Mouse (Mus musculus) limb, embryonic 14.5 days (tissue): ENCODE data around the gene Gpha2. TPM values are rescaled to one million over a fixed set of nuclear protein-coding genes. Genes with fewer than 3 reads are reported as not detected.

Source experiments
- ATAC-seq: fragments of 200-750 bp; cut with Nextera tagmentation; 2 replicates; pipeline ENCODE4 v1.8.0; 2017; ENCODE audit warnings: low read depth, moderate number of reproducible peaks, moderate TSS enrichment; ENCODE audit not compliant: low FRiP score
- DNase-seq: peaks from one replicate; pipeline ENCODE4 v3.0.0-alpha.2; 2015; ENCODE audit warnings: low spot score
- H3K27ac ChIP-seq: fragments of 300-500 bp; sonication (generic); replicated peaks from 2 replicates; pipeline ENCODE4 v1.5.1; 2014; ENCODE audit warnings: low read depth, mild to moderate bottlenecking, low read length, moderate library complexity, mixed read lengths
- H3K27me3 ChIP-seq: fragments of 300-500 bp; sonication (generic); 2 replicates; pipeline ENCODE4 v1.6.1; 2014; ENCODE audit warnings: low read length, mixed read lengths; ENCODE audit not compliant: control insufficient read depth, insufficient read depth
- H3K36me3 ChIP-seq: fragments of 300-500 bp; sonication (generic); 2 replicates; pipeline ENCODE4 v1.6.1; 2014; ENCODE audit warnings: mild to moderate bottlenecking, low read length, moderate library complexity, mixed read lengths; ENCODE audit not compliant: control insufficient read depth, insufficient read depth
- H3K4me1 ChIP-seq: fragments of 300-500 bp; sonication (generic); 2 replicates; pipeline ENCODE4 v1.6.1; 2014; ENCODE audit warnings: antibody characterized with exemption, low read length, mixed read lengths; ENCODE audit not compliant: control insufficient read depth, insufficient read depth
- H3K4me2 ChIP-seq: fragments of 300-500 bp; sonication (generic); replicated peaks from 2 replicates; pipeline ENCODE4 v1.6.1; 2014; ENCODE audit warnings: low read depth, mild to moderate bottlenecking, low read length, moderate library complexity; ENCODE audit not compliant: severe bottlenecking
- H3K4me3 ChIP-seq: fragments of 300-500 bp; sonication (generic); replicated peaks from 2 replicates; pipeline ENCODE4 v1.5.1; 2014; ENCODE audit warnings: low read length
- H3K9ac ChIP-seq: fragments of 300-500 bp; sonication (generic); 2 replicates; pipeline ENCODE4 v1.6.1; 2014; ENCODE audit warnings: mild to moderate bottlenecking, low read depth, low read length, moderate library complexity; ENCODE audit not compliant: severe bottlenecking
- H3K9me3 ChIP-seq: fragments of 300-500 bp; sonication (generic); 2 replicates; pipeline ENCODE4 v1.6.1; 2016; ENCODE audit warnings: low read length; ENCODE audit not compliant: control insufficient read depth
- POLR2A ChIP-seq: fragments of 200-500 bp; IDR thresholded peaks from 2 replicates; pipeline ENCODE4 v1.8.0; 2012; ENCODE audit warnings: inconsistent platforms, mild to moderate bottlenecking, moderate library complexity, borderline replicate concordance; ENCODE audit not compliant: insufficient read depth, insufficient read length; ENCODE audit errors: extremely low read depth
- WGBS: fragments of 180-500 bp; shearing (Covaris S2); extraction: QIAGEN DNeasy Blood & Tissue Kit; methylation state at CpG from one replicate; pipeline ENCODE4 v1.1.7; 2014; 5-methylcytosine and 5-hydroxymethylcytosine counted together
- polyA plus RNA-seq, 2 experiments: library from polyadenylated mRNA; depleted of rRNA in 1 of 2; stranded (reverse) in 1 of 2; unstranded in 1 of 2; fragments of >200 nt; fragmentation: Nextera tagmentation in 1 of 2; extraction: Ambion mirVana in 1 of 2; gene quantifications; 2 replicates each; pipeline versions ENCODE4 v1.2.1 to v1.2.3; 2012 to 2014

Gpha2 gene
- polyA plus RNA-seq, 2 experiments = 1.5 to 2.3 TPM

DNA sequence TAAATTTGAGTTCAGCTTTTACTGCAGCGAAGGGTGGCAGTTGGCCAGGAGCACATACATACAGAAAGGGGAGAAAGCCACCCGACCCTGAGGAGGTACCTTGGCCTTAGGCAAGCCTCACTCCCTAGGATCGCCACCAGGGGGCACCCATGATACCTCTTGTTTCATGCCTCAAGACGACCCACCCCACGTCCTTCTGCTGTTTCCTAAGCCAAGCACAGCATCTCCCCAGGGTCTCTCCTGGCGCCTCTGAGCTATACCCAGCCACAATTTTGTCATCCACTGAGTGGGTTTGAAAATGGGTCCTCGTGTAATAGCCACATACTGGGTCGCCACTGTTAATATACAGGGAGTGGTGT, 42.0 kb downstream of the Gpha2 start:
- no peak for TF ChIP-seq POLR2A
- Histone ChIP-seq H3K9ac (no peak overlapping the region), H3K4me2 (no peak overlapping the region), H3K9me3 (no peaks in the 10 kb centered on the region), H3K27ac (no peak overlapping the region), H3K27me3 (no peaks in the 10 kb centered on the region), H3K4me3 (no peak overlapping the region), H3K36me3 (no peaks in the 10 kb centered on the region), H3K4me1 (no peaks in the 10 kb centered on the region; the same call in 1 of the 2 replicates)
- DNase-seq = peak; percentile 93
- ATAC-seq = peak; percentile 86
- WGBS = 15% methylated on average over 8 of the region's 8 CpGs

DNA sequence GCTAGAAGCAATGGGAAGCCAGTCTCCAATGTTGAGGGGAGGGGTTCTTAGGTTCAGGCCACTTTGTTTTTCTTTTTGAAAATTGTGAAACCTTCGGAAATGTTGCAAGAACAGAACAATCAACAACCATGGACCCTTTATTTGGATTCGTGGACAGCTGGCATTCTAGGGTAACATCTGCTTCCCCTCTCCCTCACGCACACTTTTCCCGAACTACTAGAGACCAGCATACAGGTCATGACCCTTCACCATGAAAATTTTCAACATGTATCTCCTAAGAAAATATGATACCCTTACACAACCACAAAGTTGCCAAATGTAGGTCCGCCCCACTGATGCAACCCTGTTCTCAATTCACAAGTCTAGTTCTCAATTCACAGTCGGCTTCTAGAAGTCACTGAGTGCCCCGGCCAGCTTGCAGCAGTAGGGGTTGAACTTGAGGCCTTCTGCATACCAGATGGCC, 42.5 kb downstream of the Gpha2 start:
- ATAC-seq = no peak
- TF ChIP-seq POLR2A = no peak
- Histone ChIP-seq H3K9ac (no peak overlapping the region), H3K4me1 (no peaks in the 10 kb centered on the region; the same call in 1 of the 2 replicates), H3K27me3 (no peaks in the 10 kb centered on the region), H3K9me3 (no peaks in the 10 kb centered on the region), H3K36me3 (no peaks in the 10 kb centered on the region), H3K4me2 (no peak overlapping the region), H3K4me3 (no peak overlapping the region), H3K27ac (no peak overlapping the region)
- 83% methylated on average over 7 of the region's 7 CpGs for WGBS
- DNase-seq = no peak

DNA sequence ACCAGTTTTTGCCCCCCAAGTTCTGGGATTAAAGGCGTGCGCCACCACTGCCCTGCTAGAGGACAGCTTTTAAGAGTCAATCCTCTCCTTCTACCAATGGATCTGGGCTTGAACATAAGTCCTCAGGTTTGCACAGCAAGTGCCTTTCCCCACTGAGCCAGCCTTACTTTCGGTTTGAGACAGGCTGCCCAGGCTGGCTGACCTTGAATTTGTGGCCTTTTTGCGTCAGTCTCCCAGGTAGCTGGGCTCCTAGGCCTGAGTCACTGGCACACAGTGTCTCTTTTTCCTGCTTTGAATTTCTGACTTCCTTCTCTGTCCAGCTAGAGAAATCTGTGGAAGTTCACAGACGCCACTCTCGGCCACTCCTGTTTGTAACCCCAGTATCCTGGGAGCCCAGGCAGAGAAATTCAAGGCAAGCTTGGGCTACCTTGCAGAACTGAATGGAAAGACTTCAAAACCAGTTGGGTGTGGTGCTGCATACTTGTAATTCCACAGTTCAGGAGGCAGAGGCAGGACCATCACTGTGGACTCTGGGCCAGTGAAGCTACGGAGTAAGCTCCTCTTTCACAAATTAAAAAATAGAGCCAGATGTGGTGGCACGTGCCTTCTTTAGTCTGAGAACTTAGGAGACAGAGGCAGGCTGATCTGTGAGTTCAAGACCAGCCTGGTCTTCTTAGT, 43.8 kb downstream of the Gpha2 start:
- TF ChIP-seq POLR2A = no peak
- Histone ChIP-seq H3K4me2 (no peak overlapping the region), H3K36me3 (no peaks in the 10 kb centered on the region), H3K9ac (no peak overlapping the region), H3K4me3 (no peak overlapping the region), H3K27ac (no peak overlapping the region), H3K9me3 (no peaks in the 10 kb centered on the region), H3K4me1 (no peaks in the 10 kb centered on the region; the same call in 1 of the 2 replicates), H3K27me3 (no peaks in the 10 kb centered on the region)
- no peak for DNase-seq
- 84% methylated on average over 8 of the region's 8 CpGs for WGBS
- no peak for ATAC-seq

DNA sequence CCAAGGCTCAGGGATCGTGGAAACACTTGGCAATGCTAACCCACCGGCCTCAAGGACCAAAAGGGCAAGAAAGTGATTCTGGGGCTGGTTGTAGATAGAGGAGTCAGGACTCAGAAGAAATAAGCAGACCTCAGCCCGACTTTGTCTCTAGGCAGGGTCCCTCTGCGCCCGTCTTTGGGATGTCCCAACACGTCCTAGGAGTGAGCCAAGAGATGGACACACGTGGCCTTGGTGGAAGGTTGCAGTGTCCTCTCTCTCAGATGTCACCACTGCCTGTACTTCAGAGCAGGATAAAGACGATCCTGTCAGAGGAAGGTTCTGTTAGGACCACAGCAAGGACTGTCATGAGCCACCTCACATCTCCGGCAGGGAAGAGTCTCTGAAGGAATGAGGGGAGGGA, 44.5 kb downstream of the Gpha2 start:
- ATAC-seq (no peak), DNase-seq (no peak)
- H3K27ac ChIP-seq = no peak overlapping the region
- TF ChIP-seq POLR2A = no peak
- H3K36me3 ChIP-seq = no peaks in the 10 kb centered on the region
- no peak overlapping the region for H3K4me3 ChIP-seq
- no peak overlapping the region for H3K4me2 ChIP-seq
- H3K4me1 ChIP-seq = no peaks in the 10 kb centered on the region; the same call in 1 of the 2 replicates
- whole genome bisulfite sequencing = 53% methylated on average over 9 of the region's 9 CpGs
- H3K9ac ChIP-seq = no peak overlapping the region
- no peaks in the 10 kb centered on the region for H3K27me3 ChIP-seq
- H3K9me3 ChIP-seq = no peaks in the 10 kb centered on the region

DNA sequence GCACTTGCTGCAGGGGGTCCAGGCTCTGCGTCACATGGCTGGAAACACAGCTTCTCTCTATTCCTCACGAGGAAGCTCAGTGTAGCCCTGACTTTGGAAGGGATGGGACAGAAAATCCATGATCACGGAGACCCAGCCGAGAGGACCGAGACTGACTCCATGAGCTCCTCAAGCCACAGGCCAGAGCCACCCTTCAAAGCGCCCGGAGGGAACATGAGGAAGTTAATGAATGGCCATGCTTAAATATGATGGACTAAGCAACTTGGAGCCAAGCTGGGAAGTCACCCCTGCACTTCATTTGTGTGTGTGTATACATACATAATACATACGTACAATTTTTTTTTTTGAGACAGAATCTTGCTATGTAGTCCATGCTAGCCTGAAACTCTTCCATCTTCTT, 45.0 kb downstream of the Gpha2 start:
- Histone ChIP-seq H3K4me3 (no peak overlapping the region), H3K9ac (no peak overlapping the region), H3K36me3 (no peaks in the 10 kb centered on the region), H3K4me2 (no peak overlapping the region), H3K9me3 (no peaks in the 10 kb centered on the region), H3K4me1 (no peaks in the 10 kb centered on the region; the same call in 1 of the 2 replicates), H3K27me3 (no peaks in the 10 kb centered on the region), H3K27ac (no peak overlapping the region)
- ATAC-seq = no peak
- no peak for DNase-seq
- TF ChIP-seq POLR2A = no peak
- WGBS = 31% methylated on average over 8 of the region's 8 CpGs
